Mouse (Mus musculus) neural tube, embryonic 14.5 days (tissue): Measurements from ENCODE around the gene Zmynd10. TPM values are rescaled to one million over a fixed set of nuclear protein-coding genes. Genes with fewer than 3 reads are reported as not detected.

Experiments used
- ATAC-seq: fragments of 200-750 bp; cut with Nextera tagmentation; 2 replicates; pipeline ENCODE4 v1.8.0; 2017; ENCODE audit warnings: low read depth, mild to moderate bottlenecking, moderate TSS enrichment, moderate library complexity
- H3K27ac ChIP-seq: fragments of 300-500 bp; sonication (generic); 2 replicates; pipeline ENCODE4 v1.5.1; 2014; ENCODE audit warnings: low read depth, mild to moderate bottlenecking, control low read depth, low read length, moderate library complexity, mixed read lengths
- H3K27me3 ChIP-seq: fragments of 300-500 bp; sonication (generic); 2 replicates; pipeline ENCODE4 v1.6.1; 2014; ENCODE audit warnings: low read length; ENCODE audit not compliant: control insufficient read depth, insufficient read depth
- H3K36me3 ChIP-seq: fragments of 300-500 bp; sonication (generic); 2 replicates; pipeline ENCODE4 v1.6.1; 2014; ENCODE audit warnings: low read length, mixed read lengths; ENCODE audit not compliant: control insufficient read depth, insufficient read depth
- H3K4me1 ChIP-seq: fragments of 300-500 bp; sonication (generic); 2 replicates; pipeline ENCODE4 v1.6.1; 2014; ENCODE audit warnings: low read length; ENCODE audit not compliant: control insufficient read depth, insufficient read depth
- H3K4me2 ChIP-seq: fragments of 300-500 bp; sonication (generic); 2 replicates; pipeline ENCODE4 v1.6.1; 2014; ENCODE audit warnings: mild to moderate bottlenecking, low read depth, low read length, control low read depth
- H3K4me3 ChIP-seq: fragments of 300-500 bp; sonication (generic); 2 replicates; pipeline ENCODE4 v1.5.1; 2014; ENCODE audit warnings: low read depth, low read length, control low read depth, mixed read lengths
- H3K9ac ChIP-seq: fragments of 300-500 bp; sonication (generic); replicated peaks from 2 replicates; pipeline ENCODE4 v1.6.1; 2014; ENCODE audit warnings: low read depth, mild to moderate bottlenecking, control low read depth, low read length, mixed read lengths
- H3K9me3 ChIP-seq: fragments of 300-500 bp; sonication (generic); 2 replicates; pipeline ENCODE4 v1.6.1; 2016; ENCODE audit warnings: low read length; ENCODE audit not compliant: control insufficient read depth
- WGBS: fragments of 180-500 bp; shearing (Covaris S2); extraction: QIAGEN DNeasy Blood & Tissue Kit; methylation state at CpG from one replicate; pipeline ENCODE4 v1.1.7; 2014; 5-methylcytosine and 5-hydroxymethylcytosine counted together
- polyA plus RNA-seq: library from polyadenylated mRNA; unstranded; fragments of >200 nt; fragmentation: Nextera tagmentation; extraction: Ambion mirVana; gene quantifications from 2 replicates; pipeline ENCODE4 v1.2.1, GENCODE M21; 2014

Zmynd10 gene
- polyA plus RNA-seq, 1 experiment from 2014 or later, result 2.0 TPM

DNA sequence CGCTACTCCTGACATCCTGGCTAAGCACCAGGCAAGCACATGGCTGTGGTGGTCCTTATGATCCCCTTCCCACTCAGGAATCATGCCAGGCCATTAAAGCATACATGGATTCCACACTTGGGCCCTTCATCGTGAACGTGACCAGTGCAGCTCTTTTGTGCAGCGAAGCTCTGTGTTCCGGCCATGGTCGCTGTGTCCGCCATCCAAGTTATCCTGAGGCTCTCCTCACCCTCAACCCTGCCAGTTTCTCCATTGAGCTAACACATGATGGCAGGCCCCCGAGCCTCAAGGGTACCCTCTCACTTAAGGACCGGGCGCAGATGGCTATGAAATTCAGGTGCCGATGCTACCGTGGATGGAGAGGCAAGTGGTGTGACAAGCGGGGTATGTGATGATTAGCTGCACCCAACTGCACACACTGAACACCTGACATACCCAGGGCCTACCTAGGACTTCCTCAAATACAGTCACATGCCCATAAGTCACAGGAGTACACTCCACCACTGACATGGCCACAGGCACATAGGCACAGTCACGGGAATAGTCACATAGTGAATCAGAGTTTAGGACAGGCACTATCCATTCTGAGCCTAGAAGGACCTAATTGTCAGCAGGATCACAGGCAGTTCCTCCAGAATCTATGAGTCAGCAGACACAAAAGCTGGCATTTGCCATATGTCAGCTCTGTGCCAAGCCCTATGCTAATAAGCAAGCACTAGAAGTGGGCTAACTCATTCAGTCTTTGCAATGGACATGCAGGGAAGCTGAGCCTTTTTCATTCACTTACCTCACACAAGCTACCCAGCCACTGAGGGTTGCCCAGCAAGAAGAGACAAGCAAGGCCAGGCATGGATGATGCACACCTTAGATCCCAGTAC is 32.2 kb downstream of the Zmynd10 start:
- 0 out of 2 replicates have a peak overlapping the region, but pooled peaks have one; percentile 61 for H3K27ac ChIP-seq
- WGBS, result 90% methylated on average over 14 of the region's 14 CpGs
- H3K4me1 ChIP-seq, result peaks cover 18% of the 10 kb centered on the region
- no peak for ATAC-seq
- no peak overlapping the region for H3K4me3 ChIP-seq
- 0 out of 2 replicates have a peak overlapping the region, but pooled peaks have one; percentile 16 for H3K9ac ChIP-seq
- H3K27me3 ChIP-seq, result no peaks in the 10 kb centered on the region
- H3K9me3 ChIP-seq, result no peaks in the 10 kb centered on the region
- H3K36me3 ChIP-seq, result peaks cover 10% of the 10 kb centered on the region; the same call in 1 of the 2 replicates
- no peak overlapping the region for H3K4me2 ChIP-seq

DNA sequence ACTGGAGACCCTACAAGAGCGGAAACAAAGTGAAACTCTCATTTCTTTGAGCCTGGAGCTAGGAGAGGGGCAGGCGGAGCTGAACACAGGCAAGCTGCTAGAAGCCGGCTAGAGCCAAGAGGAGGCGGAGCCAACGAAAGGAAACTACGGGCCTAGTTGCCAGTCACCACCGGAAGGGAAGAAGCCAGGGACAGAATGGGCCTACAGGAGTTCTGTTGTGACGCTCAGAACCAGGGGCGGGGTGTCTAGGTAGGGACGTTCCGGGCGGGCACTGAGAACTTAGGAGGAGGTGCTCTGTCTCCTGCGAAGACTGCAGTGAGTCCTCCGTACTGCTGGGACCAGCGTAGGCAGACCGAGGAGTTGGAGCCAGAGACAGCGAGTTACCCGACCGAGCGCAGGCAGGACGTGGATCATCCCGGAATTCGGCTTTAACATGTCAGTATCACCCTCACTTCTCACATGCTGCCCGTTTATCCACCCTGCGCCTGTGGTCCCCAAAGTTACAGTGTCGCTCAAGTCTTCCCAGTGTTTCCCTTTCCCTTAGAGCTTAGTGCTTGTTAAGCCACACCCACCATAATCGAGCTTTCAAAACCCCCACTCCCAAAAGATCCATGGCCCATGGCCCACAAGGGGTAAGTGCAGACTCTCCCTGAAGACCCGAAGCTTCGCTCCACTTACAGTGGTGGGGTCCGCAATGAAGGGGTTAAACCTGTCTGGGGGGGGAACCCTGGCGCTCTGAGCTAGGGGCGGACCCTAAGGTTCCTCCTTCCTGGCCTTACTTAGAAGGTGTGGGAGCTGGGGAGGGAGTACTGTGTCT is 33.6 kb downstream of the Zmynd10 start, which contains the start of gene Hyal3:
Gene Hyal3, plus strand, starts transcription at position 318 of the 817 bp plus-strand sequence.
- ATAC-seq, result peak; percentile 65
- H3K27ac ChIP-seq, result peak within 1 kb of the TSS; percentile 61
- peaks cover 7% of the 10 kb centered on the region; the same call in 1 of the 2 replicates for H3K36me3 ChIP-seq
- H3K27me3 ChIP-seq, result no peaks in the 10 kb centered on the region
- peak within 1 kb of the TSS; percentile 67 for H3K9ac ChIP-seq
- under 1% methylated on average over 32 of the region's 32 CpGs for WGBS
- H3K9me3 ChIP-seq, result no peaks in the 10 kb centered on the region
- H3K4me3 ChIP-seq, result peak within 1 kb of the TSS; percentile 43
- peaks cover 18% of the 10 kb centered on the region for H3K4me1 ChIP-seq
- H3K4me2 ChIP-seq, result peak within 1 kb of the TSS; percentile 93

DNA sequence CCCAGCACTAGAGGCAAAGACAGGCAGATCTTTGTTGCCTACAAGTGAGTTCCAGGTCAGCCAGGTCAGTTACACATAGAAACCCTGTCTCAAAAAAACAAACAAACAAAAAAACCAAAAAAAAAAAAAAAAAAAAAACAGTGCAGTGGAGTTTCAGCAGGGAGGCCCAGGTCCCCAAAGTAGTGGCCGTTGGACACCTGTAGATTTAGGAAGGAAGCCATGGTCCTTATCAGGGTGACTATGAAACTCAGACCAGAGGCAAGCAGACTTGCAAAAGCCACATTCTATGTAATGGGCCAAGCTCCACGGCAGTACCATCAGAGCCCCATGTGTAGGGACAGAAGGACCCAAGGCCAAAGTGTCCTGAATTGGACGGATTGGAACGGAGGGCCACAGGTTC is 34.5 kb downstream of the Zmynd10 start:
- H3K4me2 ChIP-seq, result peak overlapping the region; percentile 93
- no peak overlapping the region for H3K27ac ChIP-seq
- H3K9me3 ChIP-seq, result no peaks in the 10 kb centered on the region
- H3K4me3 ChIP-seq, result peak overlapping the region; percentile 43; the same call in 1 of the 2 replicates
- H3K36me3 ChIP-seq, result peaks cover 7% of the 10 kb centered on the region; the same call in 1 of the 2 replicates
- no peaks in the 10 kb centered on the region for H3K27me3 ChIP-seq
- H3K4me1 ChIP-seq, result peaks cover 18% of the 10 kb centered on the region
- 88% methylated on average over 4 of the region's 4 CpGs for WGBS
- no peak for ATAC-seq
- H3K9ac ChIP-seq, result peak overlapping the region; percentile 67; the same call in 1 of the 2 replicates

DNA sequence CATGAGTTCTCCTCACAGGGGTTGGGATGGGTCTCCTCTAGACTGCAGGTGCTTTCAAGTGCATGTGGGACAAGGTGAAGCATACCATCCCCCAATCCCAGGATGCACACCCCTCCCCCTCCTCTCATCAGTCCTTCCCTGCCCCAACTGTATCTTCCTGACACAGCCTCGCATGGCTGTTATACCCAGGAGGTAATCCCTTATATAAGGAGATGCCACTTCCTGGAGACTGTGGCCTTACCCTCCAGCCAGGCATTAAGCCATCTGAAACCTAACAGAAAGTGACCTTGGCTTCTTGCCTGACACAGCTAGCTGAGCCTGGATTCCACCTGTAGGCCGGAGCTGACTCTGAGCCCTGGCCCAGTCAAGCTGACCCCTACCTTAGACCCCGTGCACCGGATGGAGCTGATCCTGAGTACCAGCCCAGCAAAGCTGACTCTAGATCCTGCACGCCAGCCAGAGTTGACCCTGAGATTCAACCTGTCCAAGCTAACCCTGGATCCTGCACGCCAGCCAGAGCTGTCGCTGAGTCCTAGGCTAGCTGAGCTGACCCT is 35.5 kb downstream of the Zmynd10 start:
- Histone ChIP-seq H3K9me3 (no peaks in the 10 kb centered on the region), H3K27ac (no peak overlapping the region), H3K4me2 (no peak overlapping the region), H3K4me3 (no peak overlapping the region), H3K36me3 (peaks cover 7% of the 10 kb centered on the region; the same call in 1 of the 2 replicates), H3K27me3 (no peaks in the 10 kb centered on the region), H3K4me1 (peaks cover 18% of the 10 kb centered on the region), H3K9ac (no peak overlapping the region)
- ATAC-seq, result no peak
- 93% methylated on average over 7 of the region's 7 CpGs for WGBS

DNA sequence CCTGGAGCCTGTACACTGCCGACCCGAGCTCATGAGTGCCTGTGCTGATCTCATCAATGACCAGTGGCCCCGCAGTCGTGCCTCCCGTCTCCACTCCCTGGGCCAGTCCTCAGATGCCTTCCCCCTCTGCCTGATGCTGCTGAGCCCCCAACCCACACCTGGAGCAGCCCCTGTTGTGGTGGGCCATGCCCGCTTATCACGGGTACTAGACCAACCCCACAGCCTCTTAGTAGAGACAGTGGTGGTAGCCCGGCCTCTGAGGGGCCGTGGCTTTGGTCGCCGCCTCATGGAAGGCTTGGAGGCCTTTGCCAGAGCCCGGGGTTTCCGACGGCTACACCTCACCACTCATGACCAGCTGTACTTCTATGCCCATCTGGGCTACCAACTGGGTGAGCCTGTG is 36.1 kb downstream of the Zmynd10 start:
- WGBS, result 90% methylated on average over 14 of the region's 14 CpGs

DNA sequence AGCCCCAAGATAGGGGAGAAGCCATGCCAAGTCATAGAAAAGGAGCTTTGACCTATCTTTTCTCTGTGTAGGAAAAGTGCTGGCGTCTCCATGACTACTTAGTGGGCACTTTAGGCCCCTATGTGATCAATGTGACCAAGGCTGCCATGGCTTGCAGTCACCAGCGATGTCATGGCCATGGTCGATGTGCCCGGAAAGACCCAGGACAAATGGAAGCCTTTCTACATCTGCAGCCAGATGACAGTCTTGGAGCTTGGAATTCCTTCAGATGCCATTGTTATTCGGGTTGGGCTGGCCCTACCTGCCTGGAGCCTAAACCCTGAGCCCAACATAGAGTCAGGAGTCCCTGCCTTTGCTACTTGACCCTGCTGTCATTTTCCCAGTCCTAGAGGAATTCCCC is 39.4 kb downstream of the Zmynd10 start:
- H3K27ac ChIP-seq, result no peak overlapping the region
- ATAC-seq, result no peak
- peaks cover 11% of the 10 kb centered on the region for H3K4me1 ChIP-seq
- peaks cover 25% of the 10 kb centered on the region for H3K36me3 ChIP-seq
- no peak overlapping the region for H3K9ac ChIP-seq
- WGBS, result 93% methylated on average over 5 of the region's 5 CpGs
- no peak overlapping the region for H3K4me2 ChIP-seq
- no peak overlapping the region for H3K4me3 ChIP-seq
- H3K9me3 ChIP-seq, result no peaks in the 10 kb centered on the region
- no peaks in the 10 kb centered on the region for H3K27me3 ChIP-seq

More for the DNA sequence above, 36.1 kb downstream of the Zmynd10 start:
- Histone ChIP-seq H3K9ac (no peak overlapping the region), H3K27me3 (no peaks in the 10 kb centered on the region), H3K4me3 (no peak overlapping the region), H3K9me3 (no peaks in the 10 kb centered on the region), H3K27ac (no peak overlapping the region), H3K4me1 (peaks cover 20% of the 10 kb centered on the region), H3K36me3 (peaks cover 7% of the 10 kb centered on the region; the same call in 1 of the 2 replicates), H3K4me2 (no peak overlapping the region)
- ATAC-seq, result no peak

DNA sequence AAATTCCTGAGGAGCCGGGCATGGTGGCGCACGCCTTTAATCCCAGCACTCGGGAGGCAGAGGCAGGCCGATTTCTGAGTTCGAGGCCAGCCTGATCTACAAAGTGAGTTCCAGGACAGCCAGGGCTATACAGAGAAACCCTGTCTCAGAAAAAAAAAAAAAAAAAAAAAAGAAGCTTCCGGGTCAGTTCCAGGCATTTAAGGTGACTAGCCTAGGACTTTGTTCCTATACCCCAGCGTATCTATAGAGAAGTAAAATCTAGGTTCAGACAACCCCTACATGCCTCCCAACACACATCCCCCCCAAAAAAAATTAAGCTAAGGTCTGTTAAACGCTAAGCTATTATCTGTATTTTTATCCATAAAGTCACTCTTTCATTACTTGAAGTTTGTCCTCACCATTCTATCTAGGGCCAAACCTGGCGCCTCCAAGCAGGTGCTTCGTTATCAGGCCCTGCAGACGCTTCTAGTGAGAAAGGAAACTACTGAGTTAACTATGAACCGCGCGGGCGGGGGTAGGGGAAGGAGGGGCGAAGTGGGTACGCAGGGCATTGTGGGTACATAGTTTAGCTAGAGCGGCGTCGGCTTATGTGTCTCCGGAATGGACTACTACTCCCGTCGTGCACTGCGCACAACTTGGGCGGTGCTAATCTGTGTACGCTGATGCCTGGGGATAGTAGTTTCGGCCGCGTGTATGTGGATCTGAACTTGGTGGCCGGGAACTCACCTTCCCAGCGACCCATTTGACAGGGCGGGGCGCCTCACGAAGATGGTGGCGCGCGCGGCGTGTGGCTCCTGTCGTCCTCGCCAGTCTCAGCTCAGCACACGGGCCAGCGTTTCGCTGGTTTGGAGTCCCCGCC is 40.1 kb downstream of the Zmynd10 start, which contains the start of gene Ifrd2:
Gene Ifrd2, plus strand, starts transcription at position 669 of the 859 bp plus-strand sequence.
- no peaks in the 10 kb centered on the region for H3K27me3 ChIP-seq
- peak within 1 kb of the TSS; percentile 44; the same call in 1 of the 2 replicates for H3K9ac ChIP-seq
- ATAC-seq, result peak; percentile 97
- H3K9me3 ChIP-seq, result no peaks in the 10 kb centered on the region
- H3K36me3 ChIP-seq, result peaks cover 30% of the 10 kb centered on the region
- 14% methylated on average over 46 of the region's 46 CpGs for WGBS
- H3K4me2 ChIP-seq, result peak within 1 kb of the TSS; percentile 59
- H3K4me1 ChIP-seq, result peaks cover 6% of the 10 kb centered on the region
- H3K27ac ChIP-seq, result no peak within 1 kb of the TSS
- peak within 1 kb of the TSS; percentile 68 for H3K4me3 ChIP-seq
